Mouse (Mus musculus) ES-E14 (cell line): ENCODE measurements at regions not wholly inside any gene's neighbourhood (a gene's known extent, or its start where the extent isn't known, plus 50 kb on each side); places are given as distances from the start of the nearest gene placed in this dataset.

Experiments
- CHD2 ChIP-seq: IDR thresholded peaks from 2 replicates; pipeline ENCODE4 v1.6.1; 2014; ENCODE audit warnings: mild to moderate bottlenecking, low read depth, low read length, inconsistent platforms
- MAFK ChIP-seq: IDR thresholded peaks from 2 replicates; pipeline ENCODE4 v1.6.1; 2014; ENCODE audit warnings: mild to moderate bottlenecking, low read depth, low read length, inconsistent platforms; ENCODE audit not compliant: insufficient read depth
- ZC3H11A ChIP-seq: IDR thresholded peaks from 2 replicates; pipeline ENCODE4 v1.6.1; 2012; ENCODE audit warnings: low read depth, mild to moderate bottlenecking, inconsistent platforms, low read length, borderline replicate concordance
- ZNF384 ChIP-seq: IDR thresholded peaks from 2 replicates; pipeline ENCODE4 v1.6.1; 2012; ENCODE audit warnings: low read depth, low read length, inconsistent platforms

- TF ChIP-seq ZNF384 (no peak), MAFK (no peak), CHD2 (no peak), ZC3H11A (no peak)
Measured at GRCm38 (mm10) chr2:103200313-103200712, 102.8 kb downstream of the Ehf start.
